Mouse (Mus musculus): ENCODE measurements around the gene 4933402N03Rik. TPM values are rescaled to one million over a fixed set of nuclear protein-coding genes. Genes with fewer than 3 reads are reported as not detected.

The 4933402N03Rik gene
- not detected for polyA plus RNA-seq (2017; shearing (Covaris generic))

GRCm38 (mm10) chr7:131146214-131146613, at the start of gene 4933402N03Rik:
TSS of gene 4933402N03Rik (minus strand) at chr7:131146314.

GRCm38 (mm10) chr7:131174121-131174520, 28.0 kb upstream of the 4933402N03Rik start, which contains the start of gene 5430419D17Rik:
TSS of gene 5430419D17Rik (plus strand) at chr7:131174402.

Other genes with a start within 250 kb of the 4933402N03Rik start
- under 1 TPM in 1 of 2 experiments, not detected in 1; 0.18 TPM for gene Htra1, start 210.2 kb downstream of the 4933402N03Rik start, polyA plus RNA-seq (2017; shearing (Covaris generic))
- gene Dmbt1, start 114.3 kb downstream of the 4933402N03Rik start, polyA plus RNA-seq (2017; shearing (Covaris generic)), result under 1 TPM in 1 of 2 experiments, not detected in 1; 0.18 TPM
- under 1 TPM; 0.10 to 0.45 TPM for gene 5430419D17Rik, start 28.1 kb upstream of the 4933402N03Rik start, polyA plus RNA-seq (2017; shearing (Covaris generic))
- under 1 TPM in 1 of 2 experiments, not detected in 1; 0.24 TPM for gene Cuzd1, start 176.0 kb upstream of the 4933402N03Rik start, polyA plus RNA-seq (2017; shearing (Covaris generic))
- not detected for gene Fam24b, start 183.2 kb upstream of the 4933402N03Rik start, polyA plus RNA-seq (2017; shearing (Covaris generic))
- gene Fam24a, start 187.6 kb upstream of the 4933402N03Rik start, polyA plus RNA-seq (2017; shearing (Covaris generic)), result under 1 TPM in 1 of 2 experiments, not detected in 1; 0.40 TPM
- gene 2310057M21Rik, start 216.4 kb upstream of the 4933402N03Rik start, polyA plus RNA-seq (2017; shearing (Covaris generic)), result 10 to 100 TPM; 24.2 to 24.7 TPM
- gene Pstk, start 224.8 kb upstream of the 4933402N03Rik start, polyA plus RNA-seq (2017; shearing (Covaris generic)), result 10 to 100 TPM; 45.2 to 64.5 TPM

Measured in inflammation-experienced regulatory T-cells (primary cell).